Mouse (Mus musculus): ENCODE results near the gene Mast4.

DNA sequence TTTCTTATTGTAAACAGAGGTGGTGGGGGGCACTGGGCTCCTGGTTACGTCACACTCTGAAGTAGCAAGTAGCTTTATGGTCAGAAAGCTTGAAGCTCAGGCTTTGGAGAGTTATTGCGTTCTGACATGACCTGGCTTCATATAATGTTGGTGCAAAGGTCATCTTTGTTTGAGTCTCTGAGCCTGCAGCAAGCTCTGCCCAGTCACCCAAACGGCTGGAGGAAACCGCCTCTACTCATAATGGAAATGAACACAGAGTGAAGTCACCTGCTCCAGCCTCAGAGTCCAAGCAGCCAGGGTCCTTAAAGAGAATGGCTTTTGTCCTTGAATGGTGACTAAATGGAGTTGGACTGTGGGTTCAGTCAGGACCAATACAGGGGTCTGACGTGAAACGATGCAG lies 529.1 kb downstream of the Mast4 start:
- TF ChIP-seq CTCF (IDR thresholded peaks at IDR 0.05; ENCODE audit: borderline replicate concordance, control insufficient read depth, extremely low read depth, insufficient read depth, low read length, poor library complexity), result no peak
- TF ChIP-seq POLR2A (IDR thresholded peaks at IDR 0.05; ENCODE audit: control insufficient read depth, extremely low read depth, insufficient read depth, low read length, poor library complexity), result no peak

All from thymus, adult 2 months (tissue).